Mouse (Mus musculus): ENCODE results near the gene Nfatc2.

Gene Nfatc2

DNA sequence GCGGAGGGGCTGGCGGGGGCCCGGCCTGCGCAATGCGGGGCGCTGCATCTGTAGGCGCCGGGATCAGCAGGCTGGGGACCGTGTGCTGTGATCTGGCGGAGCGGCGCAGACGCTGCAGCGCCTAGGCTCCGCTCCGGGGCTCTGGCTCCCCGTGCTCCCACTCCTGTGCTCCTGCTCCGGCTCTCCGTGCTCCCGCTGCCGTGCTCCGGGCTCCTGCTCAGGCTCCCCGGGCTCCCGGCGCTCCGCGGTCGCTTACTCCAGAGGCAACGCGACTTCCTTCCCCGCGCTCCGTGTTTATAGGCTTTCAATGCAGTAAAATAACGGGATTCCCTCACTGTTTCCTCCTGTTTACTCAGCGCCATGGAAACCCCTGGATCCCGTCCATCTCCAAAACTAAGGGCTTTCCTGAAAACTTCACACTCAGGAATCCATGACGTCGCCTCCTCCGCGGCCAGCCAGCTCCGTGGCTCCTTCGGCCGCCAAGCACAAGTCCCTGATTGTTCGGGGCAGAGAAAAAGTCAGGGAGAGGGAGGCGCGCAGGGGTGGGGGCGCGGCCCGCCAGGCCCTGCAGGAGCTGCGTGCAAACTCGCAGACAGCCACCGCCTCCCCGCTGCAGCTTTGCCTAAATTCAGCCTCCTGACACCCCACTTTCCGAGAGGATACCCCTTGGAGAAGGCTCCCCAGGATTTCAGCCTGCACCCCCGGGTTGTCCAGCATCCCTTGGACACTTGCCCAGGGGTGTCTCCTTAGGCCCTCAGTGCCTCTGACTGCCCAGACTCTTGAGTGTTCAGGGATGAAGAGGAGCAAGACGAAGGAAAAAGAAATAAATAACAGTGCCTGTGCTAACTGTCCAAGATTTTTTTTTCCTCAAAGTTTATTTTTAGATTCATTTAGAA, at the start of gene Nfatc2:
Gene Nfatc2, minus strand, starts transcription at position 167 of the 896 bp plus-strand sequence.
- CTCF ChIA-PET, result interaction anchor here (0.7 kb wide), 1 partner anchor 370 kb away, joined by 3 read pairs; no protein-coding TSS in a partner anchor

- CTCF ChIA-PET, result no interaction called here
Measured at GRCm38 (mm10) chr2:168648171-168648570, 46.7 kb upstream of the Nfatc2 start.

GRCm38 (mm10) chr2:168644855-168645254, 43.4 kb upstream of the Nfatc2 start:
- CTCF ChIA-PET, result no interaction called here

- CTCF ChIA-PET, result no interaction called here
Measured at GRCm38 (mm10) chr2:168643524-168644177, 42.2 kb upstream of the Nfatc2 start.

- CTCF ChIA-PET, result no interaction called here
Measured at GRCm38 (mm10) chr2:168642187-168642586, 40.7 kb upstream of the Nfatc2 start.

GRCm38 (mm10) chr2:168640460-168640859, 39.0 kb upstream of the Nfatc2 start:
- CTCF ChIA-PET, result no interaction called here

DNA sequence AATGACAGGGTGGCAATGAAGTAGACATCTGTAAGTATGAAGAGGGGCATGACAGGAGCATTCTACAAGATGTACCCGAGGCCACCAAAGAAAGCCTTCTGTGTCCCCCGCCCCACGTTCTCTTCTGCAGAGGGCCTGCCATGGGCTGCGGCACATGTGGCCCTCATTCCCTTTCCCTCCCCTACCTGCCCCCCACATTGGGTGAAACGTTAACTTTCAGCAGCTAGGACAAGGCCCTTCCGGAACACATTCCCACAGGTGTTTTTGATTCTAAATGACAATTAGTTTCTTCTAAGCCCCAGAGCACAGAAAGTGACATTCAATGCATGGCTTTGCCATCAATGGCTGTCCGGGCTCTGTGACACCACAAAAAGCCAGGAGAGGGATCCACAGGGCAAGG, 33.4 kb upstream of the Nfatc2 start:
- CTCF ChIA-PET, result no interaction called here

GRCm38 (mm10) chr2:168633301-168633816, 31.9 kb upstream of the Nfatc2 start:
- CTCF ChIA-PET, result no interaction called here

DNA sequence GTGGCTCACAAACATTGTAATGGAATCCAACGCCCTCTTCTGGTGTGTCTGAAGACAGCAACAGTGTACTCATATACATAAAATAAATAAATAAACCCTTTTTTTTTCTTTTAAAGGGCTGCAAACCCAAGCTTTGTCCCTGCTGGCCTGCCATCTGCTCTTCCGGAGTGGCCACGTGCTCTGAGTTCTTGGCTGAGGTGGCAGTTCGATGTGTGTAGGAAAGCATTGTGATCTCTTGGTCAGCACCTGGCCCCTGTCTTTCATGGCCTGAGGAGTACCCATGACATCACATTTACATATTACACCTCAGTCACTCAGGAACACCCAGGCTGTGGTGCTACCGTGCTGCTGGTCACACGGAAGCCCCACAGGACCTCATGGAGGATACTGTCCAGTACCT, 31.1 kb upstream of the Nfatc2 start:
- CTCF ChIA-PET, result no interaction called here

DNA sequence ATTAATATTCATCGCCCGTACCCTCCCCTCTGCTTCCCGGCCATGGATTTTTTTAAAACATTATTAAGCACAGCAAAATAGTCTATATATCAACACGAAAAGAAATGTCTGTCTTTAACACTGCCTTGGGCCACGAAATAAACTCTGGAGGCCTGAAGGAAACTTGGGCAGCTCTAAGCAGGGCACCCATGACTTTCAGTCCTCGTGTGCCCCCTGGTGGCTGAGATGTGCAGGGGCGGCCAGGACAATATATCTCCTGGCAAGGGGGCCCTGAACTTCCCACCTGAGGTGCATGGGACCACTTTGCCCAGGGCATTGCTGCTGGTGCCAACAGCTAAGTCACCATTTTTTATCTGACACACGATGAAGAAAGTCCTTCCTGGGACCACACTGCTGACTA, 27.3 kb upstream of the Nfatc2 start:
- CTCF ChIA-PET, result interaction anchor here (0.5 to 1.2 kb wide), 3 partner anchors 157 to 379 kb away, joined by 3 to 4 read pairs (median 3); no protein-coding TSS in a partner anchor

DNA sequence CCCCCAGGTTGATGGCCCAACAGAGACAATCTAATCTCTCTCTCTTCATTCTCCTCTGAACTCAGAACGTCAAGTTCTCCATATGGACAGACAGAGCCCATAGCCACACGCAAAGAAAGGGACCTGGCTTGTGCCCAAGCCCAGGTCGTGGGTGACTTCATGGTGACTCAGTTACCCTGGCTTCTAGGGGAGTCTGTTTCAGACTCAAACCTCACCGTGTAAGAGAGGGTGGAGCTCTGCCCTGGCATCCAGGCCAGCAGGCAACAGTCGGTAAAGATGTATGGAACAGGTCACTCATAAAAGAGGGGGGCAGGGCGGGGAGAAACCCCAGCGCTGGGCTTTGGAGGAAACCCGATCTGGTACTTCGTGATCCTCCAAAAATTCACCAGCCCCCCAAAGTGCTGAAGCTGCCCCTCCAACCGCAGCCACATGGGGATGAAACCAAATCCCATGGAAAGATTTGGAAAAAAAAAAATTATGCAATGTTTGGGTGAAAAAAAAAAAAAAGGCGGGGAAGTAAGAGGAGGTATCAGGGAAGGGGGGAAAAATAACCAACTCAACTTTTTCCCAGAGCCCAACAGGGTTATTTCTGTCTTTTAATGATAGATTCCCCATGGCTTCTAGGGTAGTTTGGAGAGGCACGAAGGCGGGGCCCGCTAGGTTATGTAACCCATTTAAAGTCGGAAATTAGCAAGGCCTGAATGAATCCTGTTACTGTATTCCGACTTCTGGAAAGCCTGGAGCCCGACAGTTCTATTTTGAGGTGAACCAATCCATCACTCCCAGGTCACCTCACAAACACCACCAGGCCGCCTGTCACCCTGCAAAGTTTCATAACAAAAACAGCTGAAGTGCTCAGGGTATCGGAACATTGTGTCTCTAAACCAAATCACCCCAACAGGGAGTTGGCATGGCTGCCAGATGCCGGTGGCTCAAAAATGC, 26.6 kb upstream of the Nfatc2 start:
- CTCF ChIA-PET, result interaction anchor here (0.5 to 1.2 kb wide), 4 partner anchors 149 to 378 kb away, joined by 3 to 7 read pairs (median 4); no protein-coding TSS in a partner anchor

DNA sequence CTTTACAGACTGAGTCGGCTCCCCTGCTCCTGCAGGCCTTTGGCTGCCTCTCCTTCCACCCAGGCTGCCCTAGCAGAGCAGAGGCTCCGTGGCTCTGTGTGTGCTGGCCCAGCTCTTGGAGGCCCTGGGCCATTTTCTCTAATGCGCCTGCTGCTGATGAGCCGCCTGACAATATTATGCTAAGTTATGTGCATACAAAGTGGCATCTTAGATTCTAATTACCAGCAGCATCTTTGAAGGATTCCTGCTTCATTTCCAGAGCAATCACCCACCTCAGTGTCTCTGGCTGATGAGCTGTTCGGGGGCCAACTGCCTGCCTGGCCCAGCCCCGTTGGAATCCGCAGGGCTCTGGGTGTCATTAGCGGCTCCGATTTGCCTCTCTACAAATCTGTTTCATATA, 24.9 kb upstream of the Nfatc2 start:
- CTCF ChIA-PET, result interaction anchor here (0.6 kb wide), 1 partner anchor 313 kb away, joined by 6 read pairs; no protein-coding TSS in a partner anchor

DNA sequence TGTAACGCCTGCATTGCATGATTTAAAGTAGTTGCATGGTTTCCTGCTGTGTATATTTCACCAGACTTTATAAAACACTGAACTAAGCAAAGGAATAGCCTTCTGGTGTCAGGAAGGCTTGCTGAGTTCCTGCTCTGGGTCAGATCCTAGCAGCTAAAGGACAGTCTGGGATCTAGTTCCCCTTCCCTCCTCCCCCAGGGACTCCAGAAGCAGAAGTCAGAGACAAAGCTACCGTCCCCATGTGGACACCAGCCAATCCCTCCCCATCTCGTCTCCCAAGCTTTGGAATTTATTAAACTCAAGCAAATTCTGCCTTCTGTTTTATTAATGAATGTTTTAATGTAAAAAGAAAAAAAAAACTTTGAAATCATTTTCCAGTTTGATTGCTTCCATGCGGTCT, 23.6 kb upstream of the Nfatc2 start:
- CTCF ChIA-PET, result interaction anchor here (0.6 to 0.7 kb wide), 2 partner anchors 13 to 158 kb away, joined by 3 to 4 read pairs; no protein-coding TSS in a partner anchor

DNA sequence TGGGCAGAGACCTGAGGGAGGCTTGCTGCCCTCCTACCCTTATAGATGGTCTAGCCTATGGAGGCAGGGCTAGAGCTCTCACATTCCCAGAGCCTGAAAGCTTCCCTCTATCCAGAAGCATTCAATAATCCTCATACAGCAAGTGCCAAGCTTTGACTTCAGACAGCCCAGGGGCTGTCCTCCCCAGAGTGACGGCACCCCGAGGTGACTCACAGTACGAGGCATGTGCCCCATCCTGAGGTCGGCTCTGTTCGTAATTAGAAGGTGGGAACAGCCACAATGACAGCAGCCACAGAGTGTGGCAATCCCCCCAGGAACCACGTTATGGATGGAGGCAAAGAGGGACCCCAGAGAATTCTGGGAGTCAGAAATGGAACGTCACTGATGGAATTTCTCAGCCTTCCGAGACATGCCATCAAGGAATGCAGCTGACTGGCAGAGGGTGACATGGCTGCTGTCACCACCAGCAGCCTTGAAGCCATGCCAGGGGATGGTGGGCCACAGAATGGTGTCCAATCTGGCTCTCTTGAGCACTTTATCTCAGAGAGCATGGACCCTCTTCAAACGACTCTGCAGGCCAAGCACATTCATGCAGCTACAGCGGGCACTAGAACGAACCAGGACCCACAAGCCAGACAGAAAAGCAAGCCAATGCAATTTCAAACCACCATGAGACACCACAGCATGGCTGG, 19.8 kb upstream of the Nfatc2 start:
- CTCF ChIA-PET, result no interaction called here

DNA sequence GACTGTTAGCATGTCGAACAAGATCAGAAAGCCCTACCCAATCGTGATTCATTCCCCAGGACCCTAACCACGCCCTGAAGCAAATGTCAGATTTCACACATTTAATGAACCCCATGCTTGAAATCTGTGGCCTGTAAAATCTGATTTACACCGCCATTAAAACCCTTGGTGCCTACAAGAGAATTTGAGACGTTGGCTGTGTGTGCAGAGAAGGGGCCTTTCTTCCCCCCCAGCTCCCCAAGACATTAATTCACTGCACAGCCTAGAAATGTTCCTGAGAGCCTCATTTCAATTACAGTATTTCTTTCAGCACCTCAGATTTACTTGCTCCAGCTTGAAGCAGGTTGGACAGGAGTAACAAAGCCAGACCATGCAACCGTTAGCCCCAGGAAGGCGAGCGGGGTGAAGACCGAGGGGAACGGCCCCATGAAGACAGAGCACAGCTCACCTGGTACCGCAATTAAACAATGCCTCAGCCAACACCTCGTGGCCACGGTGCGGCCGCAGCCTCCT, 16.8 kb upstream of the Nfatc2 start:
- CTCF ChIA-PET, result no interaction called here

- CTCF ChIA-PET, result no interaction called here
Measured at GRCm38 (mm10) chr2:168615160-168615559, 13.7 kb upstream of the Nfatc2 start.

DNA sequence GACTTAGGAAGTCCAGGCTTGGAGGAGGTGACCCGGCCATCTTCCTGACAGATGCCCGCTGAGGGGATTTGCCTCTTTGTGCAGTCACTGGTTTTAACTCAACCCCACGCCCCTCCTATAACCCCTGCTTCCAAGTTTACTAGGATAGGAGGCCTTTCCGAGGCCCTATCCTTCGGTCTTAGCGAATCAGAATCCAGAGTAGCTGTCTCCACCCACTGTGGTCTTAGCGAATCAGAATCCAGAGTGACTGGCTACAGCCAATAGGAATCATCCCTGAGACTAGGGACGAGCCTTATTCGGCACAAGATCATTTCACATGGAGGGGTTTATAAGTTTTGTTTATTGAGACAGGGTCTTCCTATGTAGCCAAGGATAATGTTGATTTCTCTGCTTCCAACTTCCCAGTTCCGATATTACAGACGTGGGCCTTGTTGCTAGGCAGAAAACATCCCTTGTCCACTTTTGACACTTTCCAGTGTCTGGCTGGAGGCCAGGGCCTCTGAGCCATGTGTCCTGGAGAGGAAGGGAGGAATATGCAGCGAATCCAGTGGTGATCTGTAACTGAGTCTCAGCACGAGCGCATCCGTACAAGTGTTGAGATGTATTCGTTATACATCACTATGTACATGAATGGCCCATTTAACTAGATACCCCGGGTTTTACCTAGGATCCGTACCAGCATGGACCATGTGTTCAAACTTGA, 12.9 kb upstream of the Nfatc2 start:
- CTCF ChIA-PET, result no interaction called here

DNA sequence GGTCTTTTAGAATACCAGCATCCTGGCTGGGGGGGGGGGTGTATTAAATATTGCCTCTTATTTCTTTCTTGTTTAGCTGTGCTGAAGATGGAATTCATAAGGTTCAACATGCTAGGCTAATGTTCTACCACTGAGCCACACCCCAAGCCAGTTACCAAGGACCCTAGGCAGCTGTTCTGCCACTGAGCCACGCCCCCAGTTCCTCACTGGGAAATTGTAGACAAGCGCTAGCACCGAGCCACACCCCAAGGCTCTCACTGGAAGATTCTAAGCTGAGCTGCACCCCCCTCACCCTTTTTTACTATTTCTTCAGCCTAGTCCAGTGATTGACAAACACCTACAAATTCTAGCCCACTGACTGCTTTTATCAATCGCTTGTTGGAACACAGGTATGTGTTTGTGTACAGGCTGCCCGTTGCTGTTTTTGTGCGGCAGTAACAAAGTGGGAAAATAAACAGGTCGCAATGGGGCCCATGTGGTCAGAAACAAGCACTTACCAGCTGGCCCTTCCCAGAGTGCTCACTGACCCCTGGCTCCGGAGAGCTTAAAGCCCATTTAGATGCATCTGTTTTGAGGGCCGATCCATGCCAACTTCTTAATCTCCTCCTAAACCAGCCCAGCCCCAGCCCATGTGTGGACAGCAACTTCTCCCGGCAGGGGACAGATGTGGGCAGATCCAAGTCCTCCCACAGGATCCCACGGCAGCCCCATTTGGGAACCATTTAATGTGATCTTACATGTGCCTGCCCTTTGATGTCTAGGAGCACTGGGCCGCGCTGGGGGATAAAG, 11.8 kb upstream of the Nfatc2 start:
- CTCF ChIA-PET, result no interaction called here

DNA sequence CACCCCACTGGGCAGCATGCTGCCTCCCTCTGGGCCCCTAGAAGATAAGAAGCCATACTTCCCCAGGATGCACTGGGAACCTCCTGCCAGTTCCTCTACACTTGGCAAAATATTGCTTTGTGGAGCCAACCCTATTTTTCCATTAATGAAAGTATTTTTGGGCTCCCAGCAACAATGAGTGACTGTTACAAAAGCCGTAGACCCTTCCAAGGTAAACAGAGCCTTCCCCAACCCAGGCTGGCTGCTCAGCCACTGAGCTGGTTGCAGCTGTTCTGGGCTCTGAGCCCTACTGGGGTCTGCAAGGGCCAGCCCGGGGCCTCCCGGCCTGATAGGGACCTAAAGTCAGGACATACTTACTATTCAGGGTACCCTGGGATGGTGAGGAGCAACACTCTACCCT, 9.5 kb upstream of the Nfatc2 start:
- CTCF ChIA-PET, result no interaction called here

Data from spleen, embryonic (tissue).